Mouse (Mus musculus) midbrain, embryonic 13.5 days (tissue): ENCODE measurements at regions not wholly inside any gene's neighbourhood (a gene's known extent, or its start where the extent isn't known, plus 50 kb on each side); places are given as distances from the start of the nearest gene placed in this dataset.

ENCODE experiments used
- ATAC-seq: fragments of 200-750 bp; cut with Nextera tagmentation; 2 replicates; pipeline ENCODE4 v1.8.0; 2017; ENCODE audit warnings: mild to moderate bottlenecking, moderate TSS enrichment, moderate library complexity
- H3K27ac ChIP-seq: fragments of 300-500 bp; sonication (generic); 2 replicates; pipeline ENCODE4 v1.5.1; 2015; ENCODE audit warnings: inconsistent platforms, mild to moderate bottlenecking, moderate library complexity
- H3K27me3 ChIP-seq: fragments of 300-500 bp; sonication (generic); 2 replicates; pipeline ENCODE4 v1.6.1; 2015; ENCODE audit warnings: mild to moderate bottlenecking, inconsistent platforms
- H3K36me3 ChIP-seq: fragments of 300-500 bp; sonication (generic); 2 replicates; pipeline ENCODE4 v1.6.1; 2015; ENCODE audit warnings: mild to moderate bottlenecking, inconsistent platforms
- H3K4me1 ChIP-seq: fragments of 300-500 bp; sonication (generic); replicated peaks from 2 replicates; pipeline ENCODE4 v1.6.1; 2015; ENCODE audit warnings: inconsistent platforms
- H3K4me2 ChIP-seq: fragments of 300-500 bp; sonication (generic); replicated peaks from 2 replicates; pipeline ENCODE4 v1.6.1; 2015; ENCODE audit warnings: moderate library complexity, mild to moderate bottlenecking, inconsistent platforms
- H3K4me3 ChIP-seq: fragments of 300-500 bp; sonication (generic); replicated peaks from 2 replicates; pipeline ENCODE4 v1.5.1; 2015; ENCODE audit warnings: mild to moderate bottlenecking, inconsistent platforms
- H3K9ac ChIP-seq: fragments of 300-500 bp; sonication (generic); replicated peaks from 2 replicates; pipeline ENCODE4 v1.6.1; 2015; ENCODE audit warnings: mild to moderate bottlenecking, inconsistent platforms
- H3K9me3 ChIP-seq: fragments of 300-500 bp; sonication (generic); 2 replicates; pipeline ENCODE4 v1.6.1; 2016; ENCODE audit warnings: mild to moderate bottlenecking, inconsistent platforms
- WGBS: fragments of 180-500 bp; shearing (Covaris S2); methylation state at CpG from one replicate; pipeline ENCODE4 v1.1.7; 2015; 5-methylcytosine and 5-hydroxymethylcytosine counted together

- peaks cover 67% of the 10 kb centered on the region for H3K27me3 ChIP-seq
- peak overlapping the region; percentile 28; the same call in 1 of the 2 replicates for H3K9ac ChIP-seq
- no peak overlapping the region for H3K4me3 ChIP-seq
- peak overlapping the region; percentile 80 for H3K27ac ChIP-seq
- H3K4me1 ChIP-seq, result peaks cover 72% of the 10 kb centered on the region
- WGBS, result 70% methylated on average over 10 of the region's 10 CpGs
- no peaks in the 10 kb centered on the region; the same call in 1 of the 2 replicates for H3K36me3 ChIP-seq
- H3K9me3 ChIP-seq, result no peaks in the 10 kb centered on the region
- peak overlapping the region; percentile 74 for H3K4me2 ChIP-seq
- peak; percentile 32; the same call in 1 of the 2 replicates for ATAC-seq
These were observed 56.9 kb upstream of the Ppara start for GRCm38 (mm10) chr15:85677855-85678254.

- peak overlapping the region; percentile 3; the same call in 1 of the 2 replicates for H3K4me3 ChIP-seq
- 0 out of 2 replicates have a peak, but pooled peaks have one; percentile 1 for ATAC-seq
- peaks cover 63% of the 10 kb centered on the region for H3K27me3 ChIP-seq
- peaks cover 3% of the 10 kb centered on the region; the same call in 1 of the 2 replicates for H3K36me3 ChIP-seq
- peaks cover 71% of the 10 kb centered on the region for H3K4me1 ChIP-seq
- peak overlapping the region; percentile 80 for H3K27ac ChIP-seq
- peak overlapping the region; percentile 74 for H3K4me2 ChIP-seq
- peak overlapping the region; percentile 45 for H3K9ac ChIP-seq
- 92% methylated on average over 15 of the region's 15 CpGs for WGBS
- no peaks in the 10 kb centered on the region for H3K9me3 ChIP-seq
These were observed 56.4 kb upstream of the Ppara start for GRCm38 (mm10) chr15:85678351-85678895.

- peak overlapping the region; percentile 74 for H3K4me2 ChIP-seq
- peak overlapping the region; percentile 45 for H3K9ac ChIP-seq
- peaks cover 64% of the 10 kb centered on the region for H3K4me1 ChIP-seq
- WGBS, result 76% methylated on average over 21 of the region's 24 CpGs
- H3K36me3 ChIP-seq, result peaks cover 11% of the 10 kb centered on the region; the same call in 1 of the 2 replicates
- peaks cover 56% of the 10 kb centered on the region for H3K27me3 ChIP-seq
- no peaks in the 10 kb centered on the region for H3K9me3 ChIP-seq
- H3K27ac ChIP-seq, result peak overlapping the region; percentile 80
- H3K4me3 ChIP-seq, result peak overlapping the region; percentile 20
- peak; percentile 67 for ATAC-seq
These were observed 55.6 kb upstream of the Ppara start for GRCm38 (mm10) chr15:85678981-85679708.

- Histone ChIP-seq H3K27ac (peak overlapping the region; percentile 80), H3K4me1 (peaks cover 58% of the 10 kb centered on the region), H3K27me3 (peaks cover 48% of the 10 kb centered on the region), H3K36me3 (peaks cover 16% of the 10 kb centered on the region), H3K9me3 (no peaks in the 10 kb centered on the region), H3K4me2 (peak overlapping the region; percentile 74), H3K4me3 (peak overlapping the region; percentile 20), H3K9ac (peak overlapping the region; percentile 49)
- no peak for ATAC-seq
- 68% methylated on average over 10 of the region's 10 CpGs for WGBS
These were observed 54.8 kb upstream of the Ppara start for GRCm38 (mm10) chr15:85679864-85680428.

GRCm38 (mm10) chr15:85680460-85681224 lies 54.1 kb upstream of the Ppara start:
- Histone ChIP-seq H3K4me2 (peak overlapping the region; percentile 43), H3K27me3 (peaks cover 41% of the 10 kb centered on the region), H3K4me1 (peaks cover 57% of the 10 kb centered on the region), H3K4me3 (peak overlapping the region; percentile 23), H3K9me3 (no peaks in the 10 kb centered on the region), H3K27ac (peak overlapping the region; percentile 80), H3K9ac (peak overlapping the region; percentile 49), H3K36me3 (peaks cover 22% of the 10 kb centered on the region)
- no peak for ATAC-seq
- WGBS, result 44% methylated on average over 13 of the region's 13 CpGs

GRCm38 (mm10) chr15:85682116-85682515 lies 52.7 kb upstream of the Ppara start:
- Histone ChIP-seq H3K4me3 (no peak overlapping the region), H3K27ac (no peak overlapping the region), H3K4me2 (no peak overlapping the region), H3K4me1 (peaks cover 58% of the 10 kb centered on the region), H3K27me3 (peaks cover 27% of the 10 kb centered on the region), H3K9me3 (no peaks in the 10 kb centered on the region), H3K36me3 (peaks cover 22% of the 10 kb centered on the region), H3K9ac (no peak overlapping the region)
- no peak for ATAC-seq
- 80% methylated on average over 12 of the region's 12 CpGs for WGBS

GRCm38 (mm10) chr15:85682780-85683179 lies 52.0 kb upstream of the Ppara start:
- WGBS, result 78% methylated on average over 6 of the region's 6 CpGs
- Histone ChIP-seq H3K4me1 (peaks cover 58% of the 10 kb centered on the region), H3K9me3 (no peaks in the 10 kb centered on the region), H3K4me2 (no peak overlapping the region), H3K27ac (no peak overlapping the region), H3K36me3 (peaks cover 22% of the 10 kb centered on the region), H3K4me3 (no peak overlapping the region), H3K27me3 (peaks cover 21% of the 10 kb centered on the region), H3K9ac (no peak overlapping the region)
- no peak for ATAC-seq

- 93% methylated on average over 6 of the region's 6 CpGs for WGBS
- Histone ChIP-seq H3K9ac (no peak overlapping the region), H3K4me1 (peaks cover 56% of the 10 kb centered on the region), H3K9me3 (no peaks in the 10 kb centered on the region), H3K4me3 (no peak overlapping the region), H3K36me3 (peaks cover 26% of the 10 kb centered on the region), H3K27ac (no peak overlapping the region), H3K27me3 (peaks cover 16% of the 10 kb centered on the region), H3K4me2 (no peak overlapping the region)
- ATAC-seq, result no peak
These were observed 51.5 kb upstream of the Ppara start for GRCm38 (mm10) chr15:85683271-85683670.

GRCm38 (mm10) chr15:85683716-85684115 lies 51.1 kb upstream of the Ppara start:
- Histone ChIP-seq H3K4me2 (no peak overlapping the region), H3K36me3 (peaks cover 26% of the 10 kb centered on the region), H3K9ac (no peak overlapping the region), H3K9me3 (no peaks in the 10 kb centered on the region), H3K4me3 (no peak overlapping the region), H3K4me1 (peaks cover 56% of the 10 kb centered on the region), H3K27me3 (peaks cover 12% of the 10 kb centered on the region; the same call in 1 of the 2 replicates), H3K27ac (no peak overlapping the region)
- 94% methylated on average over 4 of the region's 4 CpGs for WGBS
- ATAC-seq, result no peak

- Histone ChIP-seq H3K27ac (no peak overlapping the region), H3K9ac (no peak overlapping the region), H3K4me3 (no peak overlapping the region), H3K4me2 (no peak overlapping the region), H3K9me3 (no peaks in the 10 kb centered on the region), H3K27me3 (peaks cover 7% of the 10 kb centered on the region; the same call in 1 of the 2 replicates), H3K4me1 (peaks cover 56% of the 10 kb centered on the region), H3K36me3 (peaks cover 26% of the 10 kb centered on the region)
- ATAC-seq, result no peak
- WGBS, result 87% methylated on average over 14 of the region's 14 CpGs
These were observed 50.5 kb upstream of the Ppara start for GRCm38 (mm10) chr15:85684164-85684708.

- Histone ChIP-seq H3K27ac (no peak overlapping the region), H3K27me3 (peaks cover 2% of the 10 kb centered on the region), H3K4me1 (peaks cover 50% of the 10 kb centered on the region), H3K9me3 (no peaks in the 10 kb centered on the region), H3K4me3 (no peak overlapping the region), H3K4me2 (no peak overlapping the region), H3K9ac (no peak overlapping the region), H3K36me3 (peaks cover 27% of the 10 kb centered on the region)
- no peak for ATAC-seq
- WGBS, result 84% methylated on average over 5 of the region's 5 CpGs
These were observed 49.9 kb upstream of the Ppara start for GRCm38 (mm10) chr15:85684875-85685274.
